In the genomic region with DNA sequence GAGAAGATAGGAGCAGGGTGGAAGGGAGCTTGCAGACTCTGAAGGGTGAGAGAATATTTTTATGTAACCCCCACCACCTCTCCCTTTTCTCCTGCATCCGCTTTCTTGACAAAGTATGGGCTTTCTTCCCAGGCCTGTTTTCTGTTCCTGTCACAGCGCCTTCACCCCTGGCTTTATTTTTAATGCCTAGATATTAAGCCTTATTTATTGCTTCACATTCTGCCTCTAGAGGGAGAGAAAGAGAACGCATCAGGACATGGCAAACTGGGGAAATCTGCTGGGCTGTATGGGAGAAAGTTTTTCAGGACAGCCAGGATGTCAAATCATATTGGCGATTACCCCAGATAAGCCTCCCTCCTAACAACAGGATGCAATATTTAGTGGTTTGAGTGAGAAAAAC, we compare ENCODE assay signal across 13 mouse cellular contexts. TPM values are rescaled to one million over a fixed set of nuclear protein-coding genes. Genes with fewer than 3 reads are reported as not detected.
DNase-seq lines count a peak whose midpoint lies in the region; ATAC-seq and TF ChIP-seq lines count a peak whose summit lies in the region.
"Had no signal": no experiment of that assay in that cellular context is flagged by ENCODE, and none has a peak within 500 bp of the region (broad histone marks: within the 10 kb centered on the region; RNA-seq: fewer than 3 reads in every experiment).

No protein-coding gene starts in this region.

- TF ChIP-seq CTCF in left cerebral cortex, adult 2 months (IDR thresholded peaks at IDR 0.05) = peak; percentile 9
- peak; percentile 27 for TF ChIP-seq CTCF in Patski (IDR thresholded peaks at IDR 0.05)

- no peaks in the 10 kb centered on the region for H3K36me3 ChIP-seq in heart, embryonic 15.5 days
- no peaks in the 10 kb centered on the region for H3K36me3 ChIP-seq in kidney, embryonic 16.5 days (ENCODE audit: insufficient read depth, low read length)
- H3K36me3 ChIP-seq: hindbrain, embryonic 10.5 days; limb, embryonic 13.5 days had no signal

- ATAC-seq in heart, embryonic 15.5 days (replicated peaks; ENCODE audit: insufficient number of reproducible peaks, insufficient read depth, low FRiP score, low read depth) = 0 out of 2 replicates have a peak, but pooled peaks have one; percentile 28
- ATAC-seq in Patski = no peak
- peak; percentile 50 for ATAC-seq in kidney, embryonic 16.5 days (ENCODE audit: low FRiP score, low TSS enrichment)
- ATAC-seq: CD4-positive, CD25-positive, alpha-beta regulatory T cell, adult 4 months had no signal

- intact Hi-C loops in left cerebral cortex, adult 2 months (cut with DNase I) = no loop called here
- intact Hi-C loops in left cerebral cortex, postnatal 10 days (cut with DNase I) = no loop called here
- intact Hi-C loops in left cerebral cortex, postnatal 4 days (cut with DNase I) = no loop called here

- H3K27ac ChIP-seq in heart, embryonic 15.5 days = 0 out of 2 replicates have a peak overlapping the region, but pooled peaks have one; percentile 67
- no peak overlapping the region for H3K27ac ChIP-seq in left cerebral cortex, adult 2 months
- H3K27ac ChIP-seq in kidney, embryonic 16.5 days (ENCODE audit: low read length) = peak overlapping the region; percentile 83; the same call in 1 of the 2 replicates

- CTCF ChIA-PET in Patski (lab: Charles Lee) = no interaction called here

- 38% methylated on average over 4 of the region's 4 CpGs for WGBS in heart, embryonic 15.5 days
- WGBS in kidney, embryonic 16.5 days = 37% methylated on average over 4 of the region's 4 CpGs

- H3K9me3 ChIP-seq in heart, embryonic 15.5 days (replicated peaks) = no peaks in the 10 kb centered on the region
- no peaks in the 10 kb centered on the region for H3K9me3 ChIP-seq in kidney, embryonic 16.5 days (ENCODE audit: low read length)
- H3K9me3 ChIP-seq: hindbrain, embryonic 10.5 days; limb, embryonic 13.5 days had no signal

- peaks cover 11% of the 10 kb centered on the region for H3K4me1 ChIP-seq in heart, embryonic 15.5 days (replicated peaks)
- peaks cover 16% of the 10 kb centered on the region for H3K4me1 ChIP-seq in kidney, embryonic 16.5 days (ENCODE audit: insufficient read depth, low read length)

- no peaks in the 10 kb centered on the region for H3K27me3 ChIP-seq in heart, embryonic 15.5 days
- H3K27me3 ChIP-seq in Patski = no peaks in the 10 kb centered on the region
- H3K27me3 ChIP-seq in kidney, embryonic 16.5 days (ENCODE audit: insufficient read depth, low read length) = no peaks in the 10 kb centered on the region

- DNase-seq in heart, postnatal 4 days = no peak
- DNase-seq in left cerebral cortex, adult 2 months (ENCODE audit: extremely low spot score in 1 of 2, low spot score in 2 of 2) = no peak
- DNase-seq in left cerebral cortex, postnatal 10 days (ENCODE audit: extremely low spot score in 1 of 2, low spot score in 2 of 2) = no peak
- no peak for DNase-seq in Patski (ENCODE audit: low read depth, low spot score)
- no peak for DNase-seq in left cerebral cortex, adult 9 months (ENCODE audit: low spot score in 2 of 2)
- DNase-seq in left cerebral cortex, postnatal 4 days = no peak
- DNase-seq: embryo, embryonic 11 days; midbrain, embryonic 14.5 days had no signal

- H3K9ac ChIP-seq in heart, embryonic 15.5 days = no peak overlapping the region
- no peak overlapping the region for H3K9ac ChIP-seq in kidney, embryonic 16.5 days (replicated peaks; ENCODE audit: low read length)
- H3K9ac ChIP-seq: limb, embryonic 13.5 days had no signal

- POLR2A ChIA-PET in Patski (lab: Charles Lee) = no interaction called here

- in situ Hi-C loops in Patski (cut with MboI; ENCODE audit: low pct_unique_long_range_greater_than_20kb) = no loop called here

- H3K4me2 ChIP-seq in heart, embryonic 15.5 days = no peak overlapping the region
- no peak overlapping the region for H3K4me2 ChIP-seq in kidney, embryonic 16.5 days (replicated peaks; ENCODE audit: low read depth, low read length)
- H3K4me2 ChIP-seq: limb, embryonic 13.5 days had no signal

- H3K4me3 ChIP-seq in heart, embryonic 15.5 days = no peak overlapping the region
- no peak overlapping the region for H3K4me3 ChIP-seq in left cerebral cortex, adult 2 months
- H3K4me3 ChIP-seq in kidney, embryonic 16.5 days (ENCODE audit: low read length) = no peak overlapping the region
- H3K4me3 ChIP-seq: hindbrain, embryonic 10.5 days; limb, embryonic 13.5 days had no signal

RNA-seq across cellular contexts. Expression of gene Ebf1, which starts 49.6 kb away (rescaled TPM):
- polyA plus RNA-seq in heart, embryonic 15.5 days (2015; fragmentation: Nextera tagmentation; extraction: Ambion mirVana) = 16.6 and 16.8 TPM in 2 replicates
- total RNA-seq in heart, postnatal 4 days (2021) = 10 to 100 TPM; 27.2 to 31.0 TPM
- total RNA-seq in left cerebral cortex, adult 2 months (2021) = 1 to 10 TPM; 3.3 to 3.6 TPM
- 1 to 10 TPM; 3.6 to 5.0 TPM for total RNA-seq in left cerebral cortex, postnatal 10 days (2021)
- 7.3 TPM for polyA plus RNA-seq in Patski (2021)
- 24.1 and 26.2 TPM in 2 replicates for polyA plus RNA-seq in kidney, embryonic 16.5 days (2015; fragmentation: Nextera tagmentation; extraction: Ambion mirVana)
- 1 to 10 TPM; 5.9 to 6.7 TPM for total RNA-seq in left cerebral cortex, postnatal 4 days (2021)
